Mouse (Mus musculus) kidney, postnatal 0 days (tissue): ENCODE data around the gene Lef1. TPM values are rescaled to one million over a fixed set of nuclear protein-coding genes. Genes with fewer than 3 reads are reported as not detected.
A peak's percentile ranks its signal among the peaks of the same experiment; 100 is the strongest.

Source experiments
- ATAC-seq: fragments of 200-750 bp; cut with Nextera tagmentation; replicated peaks from 2 replicates; pipeline ENCODE4 v1.8.0; 2017; ENCODE audit warnings: low read depth, moderate number of reproducible peaks, moderate TSS enrichment, moderate library complexity; ENCODE audit not compliant: low FRiP score
- DNase-seq: peaks from one replicate; pipeline ENCODE4 v3.0.0-alpha.2; 2016; ENCODE audit warnings: low spot score
- H3K27ac ChIP-seq: fragments of 300-500 bp; sonication (generic); 2 replicates; pipeline ENCODE4 v1.5.1; 2014; ENCODE audit warnings: mild to moderate bottlenecking
- H3K27me3 ChIP-seq: fragments of 300-500 bp; sonication (generic); 2 replicates; pipeline ENCODE4 v1.6.1; 2014; ENCODE audit warnings: low read length, mixed read lengths; ENCODE audit not compliant: insufficient read depth
- H3K36me3 ChIP-seq: fragments of 300-500 bp; sonication (generic); 2 replicates; pipeline ENCODE4 v1.6.1; 2014; ENCODE audit warnings: low read length, mixed read lengths; ENCODE audit not compliant: insufficient read depth
- H3K4me1 ChIP-seq: fragments of 300-500 bp; sonication (generic); replicated peaks from 2 replicates; pipeline ENCODE4 v1.6.1; 2014; ENCODE audit warnings: antibody characterized with exemption, low read length, mixed read lengths; ENCODE audit not compliant: insufficient read depth
- H3K4me2 ChIP-seq: fragments of 300-500 bp; sonication (generic); 2 replicates; pipeline ENCODE4 v1.6.1; 2014; ENCODE audit warnings: mild to moderate bottlenecking, low read length, moderate library complexity, mixed read lengths
- H3K4me3 ChIP-seq: fragments of 300-500 bp; sonication (generic); replicated peaks from 2 replicates; pipeline ENCODE4 v1.5.1; 2014; ENCODE audit warnings: low read depth, low read length
- H3K9ac ChIP-seq: fragments of 300-500 bp; sonication (generic); 2 replicates; pipeline ENCODE4 v1.6.1; 2014; ENCODE audit warnings: low read depth, low read length
- H3K9me3 ChIP-seq: fragments of 300-500 bp; sonication (generic); replicated peaks from 2 replicates; pipeline ENCODE4 v1.6.1; 2016; ENCODE audit warnings: low read length, inconsistent platforms, mixed read lengths
- CTCF ChIP-seq: IDR thresholded peaks from 2 replicates; pipeline ENCODE4 v1.5.1; 2016; ENCODE audit warnings: antibody characterized with exemption, low read depth, mild to moderate bottlenecking, moderate library complexity
- WGBS: fragments of 180-500 bp; shearing (Covaris S2); extraction: QIAGEN DNeasy Blood & Tissue Kit; methylation state at CpG from one replicate; pipeline ENCODE4 v1.1.7; 2014; 5-methylcytosine and 5-hydroxymethylcytosine counted together
- polyA plus RNA-seq: library from polyadenylated mRNA; unstranded; fragments of >200 nt; fragmentation: Nextera tagmentation; extraction: Ambion mirVana; gene quantifications from 2 replicates; pipeline ENCODE4 v1.2.1, GENCODE M21; 2015

Gene Lef1
- polyA plus RNA-seq, 1 experiment from 2014 or later: 16.2 TPM

GRCm38 (mm10) chr3:131169161-131169560 lies 58.9 kb downstream of the Lef1 start:
- no peak overlapping the region for H3K4me3 ChIP-seq
- WGBS: 92% methylated on average over 6 of the region's 6 CpGs
- no peaks in the 10 kb centered on the region for H3K9me3 ChIP-seq
- ATAC-seq (no peak), DNase-seq (no peak)
- H3K27me3 ChIP-seq: no peaks in the 10 kb centered on the region
- no peak overlapping the region for H3K27ac ChIP-seq
- TF ChIP-seq CTCF: no peak
- no peak overlapping the region for H3K4me2 ChIP-seq
- no peaks in the 10 kb centered on the region for H3K4me1 ChIP-seq
- no peak overlapping the region for H3K9ac ChIP-seq
- H3K36me3 ChIP-seq: no peaks in the 10 kb centered on the region

- TF ChIP-seq CTCF: no peak
- Histone ChIP-seq H3K27ac (no peak overlapping the region), H3K4me1 (no peaks in the 10 kb centered on the region), H3K36me3 (no peaks in the 10 kb centered on the region), H3K27me3 (no peaks in the 10 kb centered on the region), H3K9ac (no peak overlapping the region), H3K4me2 (no peak overlapping the region), H3K4me3 (no peak overlapping the region), H3K9me3 (no peaks in the 10 kb centered on the region)
- DNase-seq (no peak), ATAC-seq (no peak)
- WGBS: 93% methylated on average over 6 of the region's 6 CpGs
These were observed 59.9 kb downstream of the Lef1 start for GRCm38 (mm10) chr3:131170099-131170643.

- no peaks in the 10 kb centered on the region for H3K36me3 ChIP-seq
- H3K4me1 ChIP-seq: no peaks in the 10 kb centered on the region
- no peak overlapping the region for H3K9ac ChIP-seq
- no peaks in the 10 kb centered on the region for H3K9me3 ChIP-seq
- ATAC-seq (no peak), DNase-seq (no peak)
- no peak overlapping the region for H3K4me2 ChIP-seq
- WGBS: 65% methylated on average over 11 of the region's 11 CpGs
- no peaks in the 10 kb centered on the region for H3K27me3 ChIP-seq
- TF ChIP-seq CTCF: no peak
- H3K27ac ChIP-seq: no peak overlapping the region
- no peak overlapping the region for H3K4me3 ChIP-seq
These were observed 61.2 kb downstream of the Lef1 start for GRCm38 (mm10) chr3:131171292-131171960.

- WGBS: 86% methylated on average over 4 of the region's 4 CpGs
- TF ChIP-seq CTCF: no peak
- no peak for ATAC-seq
These were observed 62.0 kb downstream of the Lef1 start for GRCm38 (mm10) chr3:131172293-131172692.

GRCm38 (mm10) chr3:131181006-131181405 lies 70.7 kb downstream of the Lef1 start:
- Histone ChIP-seq H3K27me3 (no peaks in the 10 kb centered on the region), H3K9ac (no peak overlapping the region), H3K4me2 (no peak overlapping the region), H3K27ac (no peak overlapping the region), H3K36me3 (no peaks in the 10 kb centered on the region), H3K4me1 (no peaks in the 10 kb centered on the region), H3K9me3 (no peaks in the 10 kb centered on the region), H3K4me3 (no peak overlapping the region)
- TF ChIP-seq CTCF: no peak
- no peak for ATAC-seq
- no peak for DNase-seq
- WGBS: 81% methylated on average over 11 of the region's 11 CpGs

More at GRCm38 (mm10) chr3:131172293-131172692, 62.0 kb downstream of the Lef1 start:
- Histone ChIP-seq H3K27me3 (no peaks in the 10 kb centered on the region), H3K36me3 (no peaks in the 10 kb centered on the region), H3K9ac (no peak overlapping the region), H3K4me2 (no peak overlapping the region), H3K4me1 (no peaks in the 10 kb centered on the region), H3K9me3 (no peaks in the 10 kb centered on the region), H3K4me3 (no peak overlapping the region), H3K27ac (no peak overlapping the region)
- DNase-seq: no peak

- Histone ChIP-seq H3K36me3 (no peaks in the 10 kb centered on the region), H3K27me3 (no peaks in the 10 kb centered on the region), H3K9ac (no peak overlapping the region), H3K4me2 (no peak overlapping the region), H3K9me3 (no peaks in the 10 kb centered on the region), H3K4me3 (no peak overlapping the region), H3K4me1 (no peaks in the 10 kb centered on the region), H3K27ac (no peak overlapping the region)
- ATAC-seq: no peak
- no peak for TF ChIP-seq CTCF
- DNase-seq: peak; percentile 16
- WGBS: 27% methylated on average over 6 of the region's 6 CpGs
These were observed 71.9 kb downstream of the Lef1 start for GRCm38 (mm10) chr3:131182158-131182557.
